Mouse (Mus musculus) spleen, adult 2 months (tissue): ENCODE measurements around the gene Arid1b. TPM values are rescaled to one million over a fixed set of nuclear protein-coding genes. Genes with fewer than 3 reads are reported as not detected.

Experiments
- DNase-seq, 2 experiments: peaks; one replicate each; pipeline versions ENCODE4 v3.0.0 to v3.0.0-alpha.2; 2012 to 2021; ENCODE audit warnings: low spot score in 2 of 2, low read depth in 1 of 2
- H3K27ac ChIP-seq: fragments of 200-500 bp; 2 replicates; pipeline ENCODE4 v1.5.1; 2012; ENCODE audit warnings: low read length, inconsistent platforms; ENCODE audit not compliant: insufficient read depth
- H3K27me3 ChIP-seq: fragments of 200-500 bp; 2 replicates; pipeline ENCODE4 v1.6.1; 2012; ENCODE audit warnings: mild to moderate bottlenecking, moderate library complexity, low read length, inconsistent platforms; ENCODE audit not compliant: control insufficient read depth, insufficient read depth
- H3K36me3 ChIP-seq: fragments of 200-500 bp; 2 replicates; pipeline ENCODE4 v1.6.1; 2012; ENCODE audit warnings: mild to moderate bottlenecking, low read length, inconsistent platforms; ENCODE audit not compliant: control insufficient read depth, insufficient read depth
- H3K4me1 ChIP-seq: fragments of 200-500 bp; 2 replicates; pipeline ENCODE4 v1.6.1; 2011; ENCODE audit warnings: inconsistent platforms; ENCODE audit not compliant: control insufficient read depth, insufficient read depth, insufficient read length
- H3K4me3 ChIP-seq: fragments of 200-500 bp; 2 replicates; pipeline ENCODE4 v1.5.1; 2011; ENCODE audit warnings: mild to moderate bottlenecking, inconsistent platforms; ENCODE audit not compliant: insufficient read depth, insufficient read length; ENCODE audit errors: extremely low read depth
- CTCF ChIP-seq: fragments of 200-500 bp; IDR thresholded peaks from 2 replicates; pipeline ENCODE4 v1.5.1; 2011; ENCODE audit warnings: mild to moderate bottlenecking, inconsistent platforms; ENCODE audit not compliant: insufficient read depth, insufficient read length, insufficient replicate concordance; ENCODE audit errors: extremely low read depth
- POLR2A ChIP-seq: fragments of 200-500 bp; IDR thresholded peaks from 2 replicates; pipeline ENCODE4 v1.6.1; 2011; ENCODE audit warnings: low read depth, low read length, inconsistent platforms
- whole genome bisulfite sequencing: fragments of 180-500 bp; shearing (Covaris S2); methylation state at CpG from one replicate; pipeline ENCODE4 v1.1.7; 2018; 5-methylcytosine and 5-hydroxymethylcytosine counted together
- polyA plus RNA-seq: library from polyadenylated mRNA; depleted of rRNA; stranded (reverse); fragments of >200 nt; gene quantifications from 2 replicates; pipeline ENCODE4 v1.2.3, GENCODE M21; 2012

Arid1b gene
- polyA plus RNA-seq, 1 experiment: 53.5 TPM

- no peak for DNase-seq
- H3K4me3 ChIP-seq: no peak overlapping the region
- no peaks in the 10 kb centered on the region; the same call in 1 of the 2 replicates for H3K4me1 ChIP-seq
- WGBS: 87% methylated on average over 11 of the region's 11 CpGs
- no peak for TF ChIP-seq CTCF
- no peak for TF ChIP-seq POLR2A
- no peaks in the 10 kb centered on the region for H3K27me3 ChIP-seq
- no peaks in the 10 kb centered on the region for H3K36me3 ChIP-seq
- no peak overlapping the region for H3K27ac ChIP-seq
Measured at GRCm38 (mm10) chr17:5151852-5152251, 157.7 kb downstream of the Arid1b start.

- TF ChIP-seq POLR2A (no peak), CTCF (no peak)
- no peak for DNase-seq
- WGBS: 76% methylated on average over 2 of the region's 2 CpGs
Measured at GRCm38 (mm10) chr17:5153461-5153860, 159.3 kb downstream of the Arid1b start.

GRCm38 (mm10) chr17:5154322-5154721 is 160.2 kb downstream of the Arid1b start:
- H3K36me3 ChIP-seq: no peaks in the 10 kb centered on the region
- TF ChIP-seq CTCF: no peak
- TF ChIP-seq POLR2A: no peak
- no peak for DNase-seq
- no peak overlapping the region for H3K27ac ChIP-seq
- H3K4me1 ChIP-seq: no peaks in the 10 kb centered on the region; the same call in 1 of the 2 replicates
- WGBS: 82% methylated on average over 6 of the region's 6 CpGs
- no peaks in the 10 kb centered on the region for H3K27me3 ChIP-seq
- H3K4me3 ChIP-seq: no peak overlapping the region

More at GRCm38 (mm10) chr17:5153461-5153860, 159.3 kb downstream of the Arid1b start:
- Histone ChIP-seq H3K27me3 (no peaks in the 10 kb centered on the region), H3K27ac (no peak overlapping the region), H3K36me3 (no peaks in the 10 kb centered on the region), H3K4me1 (no peaks in the 10 kb centered on the region; the same call in 1 of the 2 replicates), H3K4me3 (no peak overlapping the region)

- Histone ChIP-seq H3K27me3 (no peaks in the 10 kb centered on the region), H3K36me3 (no peaks in the 10 kb centered on the region), H3K4me3 (no peak overlapping the region), H3K27ac (no peak overlapping the region), H3K4me1 (no peaks in the 10 kb centered on the region; the same call in 1 of the 2 replicates)
- 86% methylated on average over 7 of the region's 7 CpGs for WGBS
- DNase-seq: no peak
- TF ChIP-seq CTCF (no peak), POLR2A (no peak)
Measured at GRCm38 (mm10) chr17:5157609-5158008, 163.5 kb downstream of the Arid1b start.

- H3K4me3 ChIP-seq: no peak overlapping the region
- H3K36me3 ChIP-seq: no peaks in the 10 kb centered on the region
- no peak for DNase-seq
- WGBS: 89% methylated on average over 2 of the region's 2 CpGs
- no peaks in the 10 kb centered on the region for H3K27me3 ChIP-seq
- TF ChIP-seq CTCF: no peak
- no peak for TF ChIP-seq POLR2A
- no peak overlapping the region for H3K27ac ChIP-seq
- H3K4me1 ChIP-seq: peaks cover 7% of the 10 kb centered on the region; the same call in 1 of the 2 replicates
Measured at GRCm38 (mm10) chr17:5162525-5162924, 168.4 kb downstream of the Arid1b start.

- Histone ChIP-seq H3K27ac (no peak overlapping the region), H3K27me3 (no peaks in the 10 kb centered on the region), H3K4me1 (peaks cover 7% of the 10 kb centered on the region; the same call in 1 of the 2 replicates), H3K4me3 (no peak overlapping the region), H3K36me3 (no peaks in the 10 kb centered on the region)
- no peak for DNase-seq
- WGBS: 94% methylated on average over 7 of the region's 7 CpGs
- TF ChIP-seq CTCF (no peak), POLR2A (no peak)
Measured at GRCm38 (mm10) chr17:5163251-5163826, 169.2 kb downstream of the Arid1b start.

- 82% methylated on average over 4 of the region's 4 CpGs for WGBS
- no peaks in the 10 kb centered on the region for H3K36me3 ChIP-seq
- H3K27me3 ChIP-seq: no peaks in the 10 kb centered on the region
- DNase-seq: no peak
- H3K27ac ChIP-seq: no peak overlapping the region
- TF ChIP-seq CTCF: no peak
- TF ChIP-seq POLR2A: no peak
- H3K4me3 ChIP-seq: no peak overlapping the region
- H3K4me1 ChIP-seq: peaks cover 15% of the 10 kb centered on the region; the same call in 1 of the 2 replicates
Measured at GRCm38 (mm10) chr17:5164794-5165193, 170.7 kb downstream of the Arid1b start.
